Mouse (Mus musculus): ENCODE measurements around the gene Sdk2.
A peak's percentile ranks its signal among the peaks of the same experiment; 100 is the strongest.

Gene Sdk2

GRCm38 (mm10) chr11:113819001-113819400, 247.8 kb downstream of the Sdk2 start:
- DNase-seq = peak; percentile 59

- DNase-seq = no peak
Observed at GRCm38 (mm10) chr11:113816971-113817548, 249.8 kb downstream of the Sdk2 start.

- no peak for DNase-seq
Observed at GRCm38 (mm10) chr11:113816439-113816838, 250.4 kb downstream of the Sdk2 start.

- no peak for DNase-seq
Observed at GRCm38 (mm10) chr11:113811546-113812339, 255.1 kb downstream of the Sdk2 start.

GRCm38 (mm10) chr11:113810638-113811545, 256.0 kb downstream of the Sdk2 start:
- DNase-seq = peak; percentile 91

GRCm38 (mm10) chr11:113807086-113807485, 259.8 kb downstream of the Sdk2 start:
- peak; percentile 33 for DNase-seq

GRCm38 (mm10) chr11:113806382-113807077, 260.3 kb downstream of the Sdk2 start:
- no peak for DNase-seq

GRCm38 (mm10) chr11:113805974-113806373, 260.9 kb downstream of the Sdk2 start:
- DNase-seq = no peak

- DNase-seq = peak; percentile 62
Observed at GRCm38 (mm10) chr11:113803321-113803941, 263.4 kb downstream of the Sdk2 start.

GRCm38 (mm10) chr11:113802456-113802855, 264.4 kb downstream of the Sdk2 start:
- DNase-seq = peak; percentile 60

GRCm38 (mm10) chr11:113800026-113800425, 266.8 kb downstream of the Sdk2 start:
- DNase-seq = no peak

GRCm38 (mm10) chr11:113799041-113799447, 267.8 kb downstream of the Sdk2 start:
- peak; percentile 68 for DNase-seq

- no peak for DNase-seq
Observed at GRCm38 (mm10) chr11:113798011-113798410, 268.8 kb downstream of the Sdk2 start.

- peak; percentile 61 for DNase-seq
Observed at GRCm38 (mm10) chr11:113797014-113797983, 269.5 kb downstream of the Sdk2 start.

- peak; percentile 53 for DNase-seq
Observed at GRCm38 (mm10) chr11:113795846-113796245, 271.0 kb downstream of the Sdk2 start.

GRCm38 (mm10) chr11:113791357-113792215, 275.3 kb downstream of the Sdk2 start:
- DNase-seq = peak; percentile 74

GRCm38 (mm10) chr11:113789101-113789500, 277.7 kb downstream of the Sdk2 start:
- DNase-seq = no peak

GRCm38 (mm10) chr11:113788183-113788789, 278.6 kb downstream of the Sdk2 start:
- DNase-seq = no peak

GRCm38 (mm10) chr11:113787432-113788182, 279.2 kb downstream of the Sdk2 start:
- no peak for DNase-seq

Measured in retina, postnatal 1 day (tissue).